Mouse (Mus musculus) hindbrain, embryonic 11.5 days (tissue): ENCODE results near the gene Ptpn18. TPM values are rescaled to one million over a fixed set of nuclear protein-coding genes. Genes with fewer than 3 reads are reported as not detected.

Experiments
- ATAC-seq: fragments of 200-750 bp; cut with Nextera tagmentation; 2 replicates; pipeline ENCODE4 v1.8.0; 2017; ENCODE audit warnings: mild to moderate bottlenecking, moderate TSS enrichment, moderate library complexity; ENCODE audit not compliant: low FRiP score
- DNase-seq: peaks from one replicate; pipeline ENCODE4 v3.0.0-alpha.2; 2015; ENCODE audit warnings: low spot score
- H3K27ac ChIP-seq: fragments of 300-500 bp; sonication (generic); 2 replicates; pipeline ENCODE4 v1.5.1; 2014; ENCODE audit warnings: mild to moderate bottlenecking, low read depth, low read length
- H3K27me3 ChIP-seq: fragments of 300-500 bp; sonication (generic); 2 replicates; pipeline ENCODE4 v1.6.1; 2014; ENCODE audit warnings: mild to moderate bottlenecking, low read length, moderate library complexity, mixed read lengths; ENCODE audit not compliant: control insufficient read depth, insufficient read depth
- H3K36me3 ChIP-seq: fragments of 300-500 bp; sonication (generic); 2 replicates; pipeline ENCODE4 v1.6.1; 2014; ENCODE audit warnings: mild to moderate bottlenecking, low read length, moderate library complexity, mixed read lengths; ENCODE audit not compliant: control insufficient read depth, insufficient read depth
- H3K4me1 ChIP-seq: fragments of 300-500 bp; sonication (generic); replicated peaks from 2 replicates; pipeline ENCODE4 v1.6.1; 2014; ENCODE audit warnings: low read length, mixed read lengths; ENCODE audit not compliant: control insufficient read depth, insufficient read depth
- H3K4me2 ChIP-seq: fragments of 300-500 bp; sonication (generic); replicated peaks from 2 replicates; pipeline ENCODE4 v1.6.1; 2014; ENCODE audit warnings: mild to moderate bottlenecking, low read depth, low read length
- H3K4me3 ChIP-seq: fragments of 300-500 bp; sonication (generic); 2 replicates; pipeline ENCODE4 v1.5.1; 2014; ENCODE audit warnings: low read depth, low read length
- H3K9ac ChIP-seq: fragments of 300-500 bp; sonication (generic); 2 replicates; pipeline ENCODE4 v1.6.1; 2014; ENCODE audit warnings: low read depth, low read length
- H3K9me3 ChIP-seq: fragments of 300-500 bp; sonication (generic); 2 replicates; pipeline ENCODE4 v1.6.1; 2016; ENCODE audit warnings: low read length; ENCODE audit not compliant: control insufficient read depth
- WGBS: fragments of 180-500 bp; shearing (Covaris S2); extraction: QIAGEN DNeasy Blood & Tissue Kit; methylation state at CpG from one replicate; pipeline ENCODE4 v1.1.7; 2014; 5-methylcytosine and 5-hydroxymethylcytosine counted together
- polyA plus RNA-seq: library from polyadenylated mRNA; unstranded; fragments of >200 nt; fragmentation: Nextera tagmentation; extraction: Ambion mirVana; gene quantifications from 2 replicates; pipeline ENCODE4 v1.2.1, GENCODE M21; 2014

Ptpn18 gene
- polyA plus RNA-seq, 1 experiment from 2014 or later, result 9.6 TPM

- Histone ChIP-seq H3K27ac (no peak overlapping the region), H3K9me3 (no peaks in the 10 kb centered on the region), H3K27me3 (peaks cover 15% of the 10 kb centered on the region), H3K4me2 (peak overlapping the region; percentile 96), H3K36me3 (no peaks in the 10 kb centered on the region), H3K4me1 (peaks cover 2% of the 10 kb centered on the region; the same call in 1 of the 2 replicates), H3K4me3 (peak overlapping the region; percentile 39), H3K9ac (peak overlapping the region; percentile 48; the same call in 1 of the 2 replicates)
- WGBS, result 2% methylated on average over 42 of the region's 43 CpGs
- DNase-seq, result peak; percentile 50
- ATAC-seq, result peak; percentile 51; the same call in 1 of the 2 replicates
Observed at GRCm38 (mm10) chr1:34472427-34473300, 13.1 kb downstream of the Ptpn18 start.

GRCm38 (mm10) chr1:34478891-34479655 is 19.5 kb downstream of the Ptpn18 start:
- no peak overlapping the region for H3K4me3 ChIP-seq
- ATAC-seq, result no peak
- DNase-seq, result no peak
- H3K9ac ChIP-seq, result no peak overlapping the region
- H3K4me2 ChIP-seq, result no peak overlapping the region
- no peaks in the 10 kb centered on the region for H3K9me3 ChIP-seq
- 73% methylated on average over 11 of the region's 11 CpGs for WGBS
- no peaks in the 10 kb centered on the region for H3K27me3 ChIP-seq
- H3K27ac ChIP-seq, result no peak overlapping the region
- no peaks in the 10 kb centered on the region for H3K4me1 ChIP-seq
- no peaks in the 10 kb centered on the region for H3K36me3 ChIP-seq

GRCm38 (mm10) chr1:34480801-34481200 is 21.2 kb downstream of the Ptpn18 start:
- H3K4me3 ChIP-seq, result no peak overlapping the region
- H3K27ac ChIP-seq, result no peak overlapping the region
- DNase-seq (no peak), ATAC-seq (no peak)
- 88% methylated on average over 5 of the region's 5 CpGs for WGBS
- H3K9ac ChIP-seq, result no peak overlapping the region
- H3K4me2 ChIP-seq, result no peak overlapping the region
- no peaks in the 10 kb centered on the region for H3K36me3 ChIP-seq
- H3K4me1 ChIP-seq, result no peaks in the 10 kb centered on the region
- H3K9me3 ChIP-seq, result no peaks in the 10 kb centered on the region
- no peaks in the 10 kb centered on the region for H3K27me3 ChIP-seq

- Histone ChIP-seq H3K9ac (no peak overlapping the region), H3K9me3 (no peaks in the 10 kb centered on the region), H3K4me3 (no peak overlapping the region), H3K36me3 (no peaks in the 10 kb centered on the region), H3K27me3 (0 out of 2 replicates have a peak, but pooled peaks cover 2% of the 10 kb centered on the region), H3K4me1 (no peaks in the 10 kb centered on the region), H3K4me2 (no peak overlapping the region), H3K27ac (no peak overlapping the region)
- DNase-seq, result no peak
- no peak for ATAC-seq
- 82% methylated on average over 5 of the region's 5 CpGs for WGBS
Observed at GRCm38 (mm10) chr1:34481920-34482669, 22.5 kb downstream of the Ptpn18 start.

GRCm38 (mm10) chr1:34484470-34484869 is 24.9 kb downstream of the Ptpn18 start:
- Histone ChIP-seq H3K9me3 (no peaks in the 10 kb centered on the region), H3K4me1 (no peaks in the 10 kb centered on the region), H3K9ac (no peak overlapping the region), H3K4me3 (no peak overlapping the region), H3K4me2 (no peak overlapping the region), H3K27ac (no peak overlapping the region), H3K36me3 (no peaks in the 10 kb centered on the region), H3K27me3 (0 out of 2 replicates have a peak, but pooled peaks cover 2% of the 10 kb centered on the region)
- WGBS, result 72% methylated on average over 10 of the region's 10 CpGs
- no peak for DNase-seq
- no peak for ATAC-seq

GRCm38 (mm10) chr1:34485461-34486188 is 26.1 kb downstream of the Ptpn18 start:
- ATAC-seq (no peak), DNase-seq (peak; percentile 41)
- Histone ChIP-seq H3K27ac (no peak overlapping the region), H3K27me3 (0 out of 2 replicates have a peak, but pooled peaks cover 2% of the 10 kb centered on the region), H3K4me2 (peak overlapping the region; percentile 31), H3K4me3 (peak overlapping the region; percentile 19; the same call in 1 of the 2 replicates), H3K9me3 (no peaks in the 10 kb centered on the region), H3K4me1 (no peaks in the 10 kb centered on the region), H3K36me3 (no peaks in the 10 kb centered on the region), H3K9ac (0 out of 2 replicates have a peak overlapping the region, but pooled peaks have one; percentile 5)
- 7% methylated on average over 25 of the region's 25 CpGs for WGBS

GRCm38 (mm10) chr1:34487383-34487782 is 27.8 kb downstream of the Ptpn18 start:
- DNase-seq (no peak), ATAC-seq (no peak)
- Histone ChIP-seq H3K36me3 (no peaks in the 10 kb centered on the region), H3K9me3 (no peaks in the 10 kb centered on the region), H3K27ac (no peak overlapping the region), H3K4me1 (no peaks in the 10 kb centered on the region), H3K4me3 (no peak overlapping the region), H3K27me3 (0 out of 2 replicates have a peak, but pooled peaks cover 2% of the 10 kb centered on the region), H3K4me2 (no peak overlapping the region), H3K9ac (no peak overlapping the region)
- 85% methylated on average over 3 of the region's 3 CpGs for WGBS
